Mouse (Mus musculus) neural tube, embryonic 12.5 days (tissue): ENCODE data around the gene Gm33543. TPM values are rescaled to one million over a fixed set of nuclear protein-coding genes. Genes with fewer than 3 reads are reported as not detected.

Source experiments
- ATAC-seq: fragments of 200-750 bp; cut with Nextera tagmentation; 2 replicates; pipeline ENCODE4 v1.8.0; 2017; ENCODE audit warnings: low read depth, mild to moderate bottlenecking, moderate TSS enrichment, moderate library complexity; ENCODE audit not compliant: low FRiP score
- H3K27ac ChIP-seq: fragments of 300-500 bp; sonication (generic); 2 replicates; pipeline ENCODE4 v1.5.1; 2016
- H3K27me3 ChIP-seq: fragments of 300-500 bp; sonication (generic); replicated peaks from 2 replicates; pipeline ENCODE4 v1.6.1; 2016; ENCODE audit warnings: mild to moderate bottlenecking
- H3K36me3 ChIP-seq: fragments of 300-500 bp; sonication (generic); 2 replicates; pipeline ENCODE4 v1.6.1; 2016; ENCODE audit warnings: mild to moderate bottlenecking
- H3K4me1 ChIP-seq: fragments of 300-500 bp; sonication (generic); 2 replicates; pipeline ENCODE4 v1.6.1; 2016
- H3K4me2 ChIP-seq: fragments of 300-500 bp; sonication (generic); replicated peaks from 2 replicates; pipeline ENCODE4 v1.6.1; 2016; ENCODE audit warnings: mild to moderate bottlenecking
- H3K4me3 ChIP-seq: fragments of 300-500 bp; sonication (generic); 2 replicates; pipeline ENCODE4 v1.5.1; 2016
- H3K9ac ChIP-seq: fragments of 300-500 bp; sonication (generic); 2 replicates; pipeline ENCODE4 v1.6.1; 2016; ENCODE audit warnings: mild to moderate bottlenecking
- H3K9me3 ChIP-seq: fragments of 300-500 bp; sonication (generic); 2 replicates; pipeline ENCODE4 v1.6.1; 2016; ENCODE audit warnings: mild to moderate bottlenecking
- whole genome bisulfite sequencing: fragments of 180-500 bp; shearing (Covaris S2); methylation state at CpG from one replicate; pipeline ENCODE4 v1.1.7; 2016; 5-methylcytosine and 5-hydroxymethylcytosine counted together
- polyA plus RNA-seq: library from polyadenylated mRNA; unstranded; fragments of >200 nt; fragmentation: Nextera tagmentation; extraction: Ambion mirVana; gene quantifications from 2 replicates; pipeline ENCODE4 v1.2.1, GENCODE M21; 2016

Gm33543 gene
- polyA plus RNA-seq, 1 experiment from 2014 or later: not detected

- Histone ChIP-seq H3K4me2 (no peak overlapping the region), H3K4me3 (no peak overlapping the region), H3K4me1 (0 out of 2 replicates have a peak, but pooled peaks cover 4% of the 10 kb centered on the region), H3K27ac (no peak overlapping the region), H3K9ac (no peak overlapping the region), H3K9me3 (no peaks in the 10 kb centered on the region), H3K27me3 (no peaks in the 10 kb centered on the region), H3K36me3 (no peaks in the 10 kb centered on the region)
- ATAC-seq: no peak
- 11% methylated on average over 3 of the region's 3 CpGs for WGBS
These were observed 17.1 kb downstream of the Gm33543 start for GRCm38 (mm10) chr10:95825651-95826050.

GRCm38 (mm10) chr10:95818506-95818905 is 24.2 kb downstream of the Gm33543 start:
- H3K4me1 ChIP-seq: peaks cover 6% of the 10 kb centered on the region
- no peaks in the 10 kb centered on the region for H3K27me3 ChIP-seq
- 95% methylated on average over 2 of the region's 2 CpGs for whole genome bisulfite sequencing
- H3K9me3 ChIP-seq: no peaks in the 10 kb centered on the region
- no peaks in the 10 kb centered on the region for H3K36me3 ChIP-seq
- H3K4me3 ChIP-seq: no peak overlapping the region
- no peak overlapping the region for H3K9ac ChIP-seq
- H3K27ac ChIP-seq: no peak overlapping the region
- no peak overlapping the region for H3K4me2 ChIP-seq
- ATAC-seq: no peak

- Histone ChIP-seq H3K27ac (no peak overlapping the region), H3K9ac (no peak overlapping the region)
These were observed 25.1 kb downstream of the Gm33543 start for GRCm38 (mm10) chr10:95817419-95818161.

GRCm38 (mm10) chr10:95814351-95814750 is 28.4 kb downstream of the Gm33543 start:
- H3K9me3 ChIP-seq: no peaks in the 10 kb centered on the region
- no peaks in the 10 kb centered on the region for H3K36me3 ChIP-seq
- no peak overlapping the region for H3K9ac ChIP-seq
- H3K4me2 ChIP-seq: no peak overlapping the region
- H3K27me3 ChIP-seq: no peaks in the 10 kb centered on the region
- H3K27ac ChIP-seq: no peak overlapping the region
- H3K4me3 ChIP-seq: no peak overlapping the region
- peaks cover 6% of the 10 kb centered on the region for H3K4me1 ChIP-seq
- ATAC-seq: no peak
- WGBS: 96% methylated on average over 6 of the region's 6 CpGs

More at GRCm38 (mm10) chr10:95817419-95818161, 25.1 kb downstream of the Gm33543 start:
- no peak overlapping the region for H3K4me2 ChIP-seq
- H3K36me3 ChIP-seq: no peaks in the 10 kb centered on the region
- ATAC-seq: no peak
- no peak overlapping the region for H3K4me3 ChIP-seq
- 24% methylated on average over 9 of the region's 9 CpGs for WGBS
- peaks cover 6% of the 10 kb centered on the region for H3K4me1 ChIP-seq
- no peaks in the 10 kb centered on the region for H3K9me3 ChIP-seq
- H3K27me3 ChIP-seq: no peaks in the 10 kb centered on the region

- Histone ChIP-seq H3K27ac (no peak overlapping the region), H3K4me2 (no peak overlapping the region), H3K9me3 (no peaks in the 10 kb centered on the region), H3K27me3 (no peaks in the 10 kb centered on the region), H3K36me3 (no peaks in the 10 kb centered on the region), H3K4me1 (no peaks in the 10 kb centered on the region), H3K4me3 (no peak overlapping the region), H3K9ac (no peak overlapping the region)
- ATAC-seq: no peak
- WGBS: 59% methylated on average over 4 of the region's 4 CpGs
These were observed 30.9 kb downstream of the Gm33543 start for GRCm38 (mm10) chr10:95811869-95812268.

GRCm38 (mm10) chr10:95801443-95801811 is 41.3 kb downstream of the Gm33543 start:
- no peaks in the 10 kb centered on the region for H3K27me3 ChIP-seq
- H3K4me2 ChIP-seq: no peak overlapping the region
- no peaks in the 10 kb centered on the region for H3K9me3 ChIP-seq
- no peak overlapping the region for H3K4me3 ChIP-seq
- ATAC-seq: no peak
- WGBS: 58% methylated on average over 2 of the region's 2 CpGs
- no peak overlapping the region for H3K27ac ChIP-seq
- H3K4me1 ChIP-seq: peaks cover 4% of the 10 kb centered on the region; the same call in 1 of the 2 replicates
- H3K36me3 ChIP-seq: no peaks in the 10 kb centered on the region
- H3K9ac ChIP-seq: no peak overlapping the region

GRCm38 (mm10) chr10:95800693-95801442 is 41.9 kb downstream of the Gm33543 start:
- no peak for ATAC-seq
- no peak overlapping the region for H3K4me2 ChIP-seq
- no peak overlapping the region for H3K4me3 ChIP-seq
- H3K27me3 ChIP-seq: no peaks in the 10 kb centered on the region
- H3K36me3 ChIP-seq: no peaks in the 10 kb centered on the region
- peaks cover 4% of the 10 kb centered on the region; the same call in 1 of the 2 replicates for H3K4me1 ChIP-seq
- no peaks in the 10 kb centered on the region for H3K9me3 ChIP-seq
- H3K27ac ChIP-seq: no peak overlapping the region
- WGBS: 55% methylated on average over 7 of the region's 7 CpGs
- no peak overlapping the region for H3K9ac ChIP-seq

- Histone ChIP-seq H3K4me3 (no peak overlapping the region), H3K27me3 (no peaks in the 10 kb centered on the region), H3K9ac (no peak overlapping the region), H3K4me2 (no peak overlapping the region), H3K27ac (no peak overlapping the region), H3K36me3 (no peaks in the 10 kb centered on the region), H3K9me3 (no peaks in the 10 kb centered on the region), H3K4me1 (peaks cover 4% of the 10 kb centered on the region; the same call in 1 of the 2 replicates)
- 94% methylated on average over 12 of the region's 12 CpGs for WGBS
- no peak for ATAC-seq
These were observed 44.9 kb downstream of the Gm33543 start for GRCm38 (mm10) chr10:95797645-95798395.

GRCm38 (mm10) chr10:95795500-95795899 is 47.2 kb downstream of the Gm33543 start:
- Histone ChIP-seq H3K27ac (no peak overlapping the region), H3K4me3 (no peak overlapping the region), H3K9ac (no peak overlapping the region), H3K36me3 (no peaks in the 10 kb centered on the region), H3K27me3 (no peaks in the 10 kb centered on the region), H3K4me1 (no peaks in the 10 kb centered on the region), H3K9me3 (no peaks in the 10 kb centered on the region), H3K4me2 (no peak overlapping the region)
- WGBS: 88% methylated on average over 4 of the region's 4 CpGs
- no peak for ATAC-seq

- WGBS: 88% methylated on average over 6 of the region's 6 CpGs
- H3K9me3 ChIP-seq: no peaks in the 10 kb centered on the region
- ATAC-seq: no peak
- H3K36me3 ChIP-seq: no peaks in the 10 kb centered on the region
- no peaks in the 10 kb centered on the region for H3K4me1 ChIP-seq
- H3K4me3 ChIP-seq: no peak overlapping the region
- H3K4me2 ChIP-seq: no peak overlapping the region
- H3K27me3 ChIP-seq: no peaks in the 10 kb centered on the region
- H3K27ac ChIP-seq: no peak overlapping the region
- H3K9ac ChIP-seq: no peak overlapping the region
These were observed 48.0 kb downstream of the Gm33543 start for GRCm38 (mm10) chr10:95794706-95795105.

- Histone ChIP-seq H3K27me3 (no peaks in the 10 kb centered on the region), H3K4me3 (no peak overlapping the region), H3K9me3 (no peaks in the 10 kb centered on the region), H3K4me2 (no peak overlapping the region), H3K9ac (no peak overlapping the region), H3K27ac (no peak overlapping the region), H3K4me1 (no peaks in the 10 kb centered on the region), H3K36me3 (no peaks in the 10 kb centered on the region)
- ATAC-seq: no peak
- 87% methylated on average over 8 of the region's 8 CpGs for WGBS
These were observed 51.3 kb downstream of the Gm33543 start for GRCm38 (mm10) chr10:95791427-95791804.

GRCm38 (mm10) chr10:95790771-95791426 is 51.8 kb downstream of the Gm33543 start:
- no peak overlapping the region for H3K27ac ChIP-seq
- no peak overlapping the region for H3K9ac ChIP-seq
- H3K27me3 ChIP-seq: no peaks in the 10 kb centered on the region
- ATAC-seq: no peak
- H3K4me1 ChIP-seq: no peaks in the 10 kb centered on the region
- WGBS: 86% methylated on average over 15 of the region's 15 CpGs
- no peaks in the 10 kb centered on the region for H3K36me3 ChIP-seq
- no peak overlapping the region for H3K4me3 ChIP-seq
- H3K4me2 ChIP-seq: no peak overlapping the region
- no peaks in the 10 kb centered on the region for H3K9me3 ChIP-seq
